In genomic region chr12:102703441-102703840, GRCm38 (mm10) we compare ENCODE assay signal across 9 mouse cellular contexts. TPM values are rescaled to one million over a fixed set of nuclear protein-coding genes. Genes with fewer than 3 reads are reported as not detected.
DNase-seq lines count a peak whose midpoint lies in the region; ATAC-seq and TF ChIP-seq lines count a peak whose summit lies in the region.
"Had no signal": no experiment of that assay in that cellular context is flagged by ENCODE, and none has a peak within 500 bp of the region (broad histone marks: within the 10 kb centered on the region; RNA-seq: fewer than 3 reads in every experiment).

No protein-coding gene starts in this region.

- no peaks in the 10 kb centered on the region for H3K9me3 ChIP-seq in forebrain, embryonic 10.5 days
- H3K9me3 ChIP-seq in intestine, embryonic 15.5 days: no peaks in the 10 kb centered on the region
- H3K9me3 ChIP-seq in neural tube, embryonic 13.5 days: no peaks in the 10 kb centered on the region

- H3K9ac ChIP-seq in intestine, embryonic 15.5 days: peak overlapping the region; percentile 84
- peak overlapping the region; percentile 83 for H3K9ac ChIP-seq in neural tube, embryonic 13.5 days

- WGBS in lung, adult 2 months: 54% methylated on average over 6 of the region's 6 CpGs
- WGBS in forebrain, embryonic 10.5 days: 36% methylated on average over 6 of the region's 6 CpGs
- WGBS in intestine, embryonic 15.5 days: 51% methylated on average over 6 of the region's 6 CpGs
- 26% methylated on average over 6 of the region's 6 CpGs for WGBS in neural tube, embryonic 13.5 days

- TF ChIP-seq CTCF in lung, adult 2 months (IDR thresholded peaks at IDR 0.05; ENCODE audit: insufficient read depth, low read length): no peak

- H3K36me3 ChIP-seq in forebrain, embryonic 10.5 days (replicated peaks): peaks cover 7% of the 10 kb centered on the region; the same call in 1 of the 2 replicates
- H3K36me3 ChIP-seq in intestine, embryonic 15.5 days: no peaks in the 10 kb centered on the region
- no peaks in the 10 kb centered on the region for H3K36me3 ChIP-seq in neural tube, embryonic 13.5 days

- H3K4me3 ChIP-seq in lung, adult 2 months (replicated peaks; ENCODE audit: extremely low read depth, low read depth, low read length): peak overlapping the region; percentile 4
- peak overlapping the region; percentile 80 for H3K4me3 ChIP-seq in forebrain, embryonic 10.5 days
- peak overlapping the region; percentile 86 for H3K4me3 ChIP-seq in intestine, embryonic 15.5 days (replicated peaks)
- peak overlapping the region; percentile 64 for H3K4me3 ChIP-seq in neural tube, embryonic 13.5 days

- no peak for TF ChIP-seq POLR2A in lung, adult 2 months (IDR thresholded peaks at IDR 0.05; ENCODE audit: borderline replicate concordance, extremely low read depth, low read depth, low read length)

- peak overlapping the region; percentile 92 for H3K27ac ChIP-seq in forebrain, embryonic 10.5 days
- peak overlapping the region; percentile 81 for H3K27ac ChIP-seq in intestine, embryonic 15.5 days
- peak overlapping the region; percentile 63 for H3K27ac ChIP-seq in neural tube, embryonic 13.5 days (replicated peaks)

- no peak for DNase-seq in lung, adult 2 months
- DNase-seq in lung, postnatal 25 days (ENCODE audit: low spot score): no peak
- DNase-seq in forebrain, embryonic 10.5 days (ENCODE audit: extremely low spot score, low spot score): no peak
- no peak for DNase-seq in right cerebral cortex, postnatal 25 days
- no peak for DNase-seq in adrenal gland, postnatal 14 days

- no peak for ATAC-seq in intestine, embryonic 15.5 days
- no peak for ATAC-seq in neural tube, embryonic 13.5 days (ENCODE audit: low read depth)

- peak overlapping the region; percentile 95 for H3K4me2 ChIP-seq in intestine, embryonic 15.5 days (replicated peaks)
- H3K4me2 ChIP-seq in neural tube, embryonic 13.5 days: peak overlapping the region; percentile 71

- peaks cover 32% of the 10 kb centered on the region for H3K27me3 ChIP-seq in forebrain, embryonic 10.5 days (ENCODE audit: poor library complexity, severe bottlenecking)
- H3K27me3 ChIP-seq in intestine, embryonic 15.5 days (replicated peaks): no peaks in the 10 kb centered on the region
- no peaks in the 10 kb centered on the region; the same call in 1 of the 2 replicates for H3K27me3 ChIP-seq in neural tube, embryonic 13.5 days

- peaks cover 11% of the 10 kb centered on the region; the same call in 1 of the 2 replicates for H3K4me1 ChIP-seq in lung, adult 2 months (ENCODE audit: control insufficient read depth, insufficient read depth, low read length)
- H3K4me1 ChIP-seq in forebrain, embryonic 10.5 days: peaks cover 68% of the 10 kb centered on the region
- H3K4me1 ChIP-seq in intestine, embryonic 15.5 days (replicated peaks): peaks cover 40% of the 10 kb centered on the region
- peaks cover 69% of the 10 kb centered on the region for H3K4me1 ChIP-seq in neural tube, embryonic 13.5 days (replicated peaks)

RNA-seq across cellular contexts. Expression of gene Itpk1, which starts 1.3 kb away (rescaled TPM):
- polyA plus RNA-seq in lung, adult 2 months (2012; rRNA removed): 23.0 and 26.3 TPM in 2 replicates
- polyA plus RNA-seq in forebrain, embryonic 10.5 days (2016; fragmentation: Nextera tagmentation; extraction: Ambion mirVana): 16.5 and 18.5 TPM in 2 replicates
- 39.1 and 40.1 TPM in 2 replicates for polyA plus RNA-seq in intestine, embryonic 15.5 days (2015; fragmentation: Nextera tagmentation; extraction: Ambion mirVana)
- polyA plus RNA-seq in neural tube, embryonic 13.5 days (2015; fragmentation: Nextera tagmentation; extraction: Ambion mirVana): 30.9 and 34.0 TPM in 2 replicates
- 72.0 and 79.8 TPM in 2 replicates for total RNA-seq in adrenal gland, postnatal 14 days (2021)

RNA-seq across cellular contexts. Expression of gene Moap1, which starts 40.0 kb away (rescaled TPM):
- polyA plus RNA-seq in lung, adult 2 months (2012; rRNA removed): 0.45 and 0.63 TPM in 2 replicates
- polyA plus RNA-seq in forebrain, embryonic 10.5 days (2016; fragmentation: Nextera tagmentation; extraction: Ambion mirVana): 33.8 and 36.5 TPM in 2 replicates
- polyA plus RNA-seq in intestine, embryonic 15.5 days (2015; fragmentation: Nextera tagmentation; extraction: Ambion mirVana): 20.5 and 23.1 TPM in 2 replicates
- 53.0 and 58.6 TPM in 2 replicates for polyA plus RNA-seq in neural tube, embryonic 13.5 days (2015; fragmentation: Nextera tagmentation; extraction: Ambion mirVana)
- total RNA-seq in adrenal gland, postnatal 14 days (2021): 9.3 and 9.6 TPM in 2 replicates

RNA-seq across cellular contexts. Expression of gene Tmem251, which starts 40.1 kb away (rescaled TPM):
- 2.1 and 2.6 TPM in 2 replicates for polyA plus RNA-seq in lung, adult 2 months (2012; rRNA removed)
- 12.0 and 14.2 TPM in 2 replicates for polyA plus RNA-seq in forebrain, embryonic 10.5 days (2016; fragmentation: Nextera tagmentation; extraction: Ambion mirVana)
- polyA plus RNA-seq in intestine, embryonic 15.5 days (2015; fragmentation: Nextera tagmentation; extraction: Ambion mirVana): 15.3 and 16.3 TPM in 2 replicates
- polyA plus RNA-seq in neural tube, embryonic 13.5 days (2015; fragmentation: Nextera tagmentation; extraction: Ambion mirVana): 11.0 and 13.3 TPM in 2 replicates
- total RNA-seq in adrenal gland, postnatal 14 days (2021): 5.7 TPM in 2 replicates

RNA-seq across cellular contexts. Expression of gene Gm28051, which starts 54.1 kb away (rescaled TPM):
- not detected in 2 replicates for polyA plus RNA-seq in lung, adult 2 months (2012; rRNA removed)
- not detected in 2 replicates for polyA plus RNA-seq in forebrain, embryonic 10.5 days (2016; fragmentation: Nextera tagmentation; extraction: Ambion mirVana)
- polyA plus RNA-seq in intestine, embryonic 15.5 days (2015; fragmentation: Nextera tagmentation; extraction: Ambion mirVana): not detected in 2 replicates
- not detected in 2 replicates for polyA plus RNA-seq in neural tube, embryonic 13.5 days (2015; fragmentation: Nextera tagmentation; extraction: Ambion mirVana)
- total RNA-seq in adrenal gland, postnatal 14 days (2021): not detected in 2 replicates
- total RNA-seq: layer of hippocampus, postnatal 10 days had no signal
- polyA plus RNA-seq: brain, embryonic 14.5 days had no signal

RNA-seq across cellular contexts. Expression of gene Gon7, which starts 54.2 kb away (rescaled TPM):
- polyA plus RNA-seq in lung, adult 2 months (2012; rRNA removed): 13.3 and 16.8 TPM in 2 replicates
- polyA plus RNA-seq in forebrain, embryonic 10.5 days (2016; fragmentation: Nextera tagmentation; extraction: Ambion mirVana): 47.9 and 52.4 TPM in 2 replicates
- 30.8 and 31.2 TPM in 2 replicates for polyA plus RNA-seq in intestine, embryonic 15.5 days (2015; fragmentation: Nextera tagmentation; extraction: Ambion mirVana)
- 50.3 and 50.8 TPM in 2 replicates for polyA plus RNA-seq in neural tube, embryonic 13.5 days (2015; fragmentation: Nextera tagmentation; extraction: Ambion mirVana)
- 15.6 and 16.9 TPM in 2 replicates for total RNA-seq in adrenal gland, postnatal 14 days (2021)

Comparison
In these comparisons a context has a peak if more than half of its experiments do, and no peak if none do; other contexts are left out.
1. H3K4me3 ChIP-seq: peak in every context shown above with its lines; median percentile 86 in intestine, embryonic 15.5 days; 80 in forebrain, embryonic 10.5 days; 64 in neural tube, embryonic 13.5 days; 4 in lung, adult 2 months.
2. RNA of gene Moap1, which starts 40.0 kb away (polyA plus RNA-seq): 53.0 to 58.6 TPM in neural tube, embryonic 13.5 days, 33.8 to 36.5 TPM in forebrain, embryonic 10.5 days and 20.5 to 23.1 TPM in intestine, embryonic 15.5 days; 0.45 to 0.63 TPM in lung, adult 2 months; every median in the first group is over 10 times any median in the second.
3. Peak in every context shown above with its lines, with median percentiles within 50 percentile points of each other: H3K27ac ChIP-seq.